Mouse (Mus musculus): ENCODE data around the gene Plekhg6. TPM values are rescaled to one million over a fixed set of nuclear protein-coding genes. Genes with fewer than 3 reads are reported as not detected.
A peak's percentile ranks its signal among the peaks of the same experiment; 100 is the strongest.

Gene Plekhg6
- 1.0 and 1.4 TPM in 2 replicates for polyA plus RNA-seq (2014; fragmentation: Nextera tagmentation; extraction: Ambion mirVana)

DNA sequence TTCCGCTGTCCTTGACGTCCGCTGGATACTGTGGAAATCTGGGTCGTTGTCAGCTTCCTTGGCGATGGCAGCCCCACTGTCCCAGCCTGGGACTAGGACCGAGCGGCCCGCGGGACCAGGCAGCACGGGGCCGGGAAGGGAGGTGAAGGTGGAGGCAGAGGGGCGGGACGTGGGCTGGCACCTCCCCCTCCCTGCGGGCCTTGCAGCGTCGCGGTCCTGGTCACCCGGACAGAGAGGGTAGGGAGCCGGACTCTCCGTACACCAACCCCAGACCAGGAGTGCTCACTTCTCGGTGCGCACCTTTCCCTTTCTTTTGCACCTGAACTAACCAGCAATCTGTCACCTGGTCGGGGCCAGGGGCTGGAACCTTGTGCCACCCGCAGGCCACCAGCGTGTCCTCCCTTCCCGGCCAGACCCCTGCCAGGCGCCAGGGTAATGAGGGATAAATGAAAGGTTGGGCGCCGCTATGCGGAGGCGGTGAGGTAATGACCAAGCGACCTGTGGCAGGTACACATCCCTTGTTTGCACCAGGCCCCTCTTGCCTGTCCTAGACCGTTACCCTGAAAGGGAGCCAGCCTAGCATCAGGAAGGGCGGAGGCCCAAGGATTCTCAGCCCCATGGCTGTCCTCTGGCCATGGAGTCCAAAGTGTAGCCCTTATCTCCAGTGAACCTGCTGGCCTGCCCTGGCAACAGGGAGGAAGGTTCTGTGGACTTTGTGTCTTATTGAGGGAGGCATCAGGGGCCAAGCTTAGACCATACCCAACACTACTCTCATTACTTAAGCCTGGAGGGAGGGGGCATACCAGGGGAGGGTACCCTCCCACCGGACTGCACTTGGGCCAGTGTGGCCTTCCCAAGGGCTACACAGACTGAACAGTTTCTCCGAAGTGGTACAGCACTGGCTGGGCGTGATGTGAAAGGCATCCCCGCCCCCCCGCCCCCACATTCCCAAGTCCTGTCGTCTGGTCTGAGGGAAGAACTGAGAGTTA, at the start of gene Plekhg6:
TSS of gene Plekhg6 (minus strand) at position 422 of the 989 bp plus-strand sequence.
- no peaks in the 10 kb centered on the region for H3K36me3 ChIP-seq (ENCODE audit: control insufficient read depth, insufficient read depth, low read length)
- H3K27ac ChIP-seq (replicated peaks; ENCODE audit: low read depth, low read length), result no peak within 1 kb of the TSS
- WGBS, result 12% methylated on average over 37 of the region's 40 CpGs
- no peaks in the 10 kb centered on the region for H3K9me3 ChIP-seq (ENCODE audit: control insufficient read depth, low read length)
- H3K4me3 ChIP-seq (ENCODE audit: low read depth, low read length), result peak within 1 kb of the TSS; percentile 44
- peaks cover 20% of the 10 kb centered on the region for H3K4me1 ChIP-seq (ENCODE audit: control insufficient read depth, insufficient read depth, low read length)
- DNase-seq (ENCODE audit: low spot score) (no peak), ATAC-seq (ENCODE audit: low read depth) (no peak)
- H3K27me3 ChIP-seq (replicated peaks; ENCODE audit: control insufficient read depth, insufficient read depth, low read length), result peaks cover 50% of the 10 kb centered on the region
- H3K9ac ChIP-seq (ENCODE audit: low read depth, low read length), result peak within 1 kb of the TSS; percentile 55
- peak within 1 kb of the TSS; percentile 74 for H3K4me2 ChIP-seq (ENCODE audit: low read depth, low read length)

DNA sequence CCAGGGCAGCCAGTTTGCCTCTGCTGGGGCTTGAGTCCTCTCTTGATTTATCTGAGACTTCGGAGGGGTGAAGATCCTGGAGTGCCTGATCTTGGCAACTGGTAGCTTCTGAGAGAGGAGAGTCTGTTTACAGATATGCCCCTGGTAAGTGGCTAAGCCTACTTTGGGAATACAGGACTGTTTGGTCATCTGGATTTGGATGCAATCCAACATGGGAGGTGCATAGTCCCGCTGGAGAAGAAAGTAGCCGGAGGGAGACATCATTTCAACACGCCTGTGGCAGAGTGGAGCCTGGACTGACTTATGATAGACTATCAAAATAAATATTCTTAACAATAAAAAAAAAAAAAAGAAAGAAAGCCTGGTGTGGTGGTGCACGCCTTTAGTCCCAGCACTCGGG, 49.1 kb upstream of the Plekhg6 start:
- ATAC-seq (ENCODE audit: low read depth), result no peak
- no peaks in the 10 kb centered on the region for H3K36me3 ChIP-seq (ENCODE audit: control insufficient read depth, insufficient read depth, low read length)
- 83% methylated on average over 6 of the region's 6 CpGs for WGBS
- no peaks in the 10 kb centered on the region for H3K9me3 ChIP-seq (ENCODE audit: control insufficient read depth, low read length)
- H3K4me1 ChIP-seq (ENCODE audit: control insufficient read depth, insufficient read depth, low read length), result peaks cover 10% of the 10 kb centered on the region; the same call in 1 of the 2 replicates
- DNase-seq (ENCODE audit: low spot score), result no peak
- H3K27me3 ChIP-seq (replicated peaks; ENCODE audit: control insufficient read depth, insufficient read depth, low read length), result no peaks in the 10 kb centered on the region
- no peak overlapping the region for H3K27ac ChIP-seq (replicated peaks; ENCODE audit: low read depth, low read length)
- H3K4me2 ChIP-seq (ENCODE audit: low read depth, low read length), result no peak overlapping the region
- no peak overlapping the region for H3K9ac ChIP-seq (ENCODE audit: low read depth, low read length)
- H3K4me3 ChIP-seq (ENCODE audit: low read depth, low read length), result no peak overlapping the region

DNA sequence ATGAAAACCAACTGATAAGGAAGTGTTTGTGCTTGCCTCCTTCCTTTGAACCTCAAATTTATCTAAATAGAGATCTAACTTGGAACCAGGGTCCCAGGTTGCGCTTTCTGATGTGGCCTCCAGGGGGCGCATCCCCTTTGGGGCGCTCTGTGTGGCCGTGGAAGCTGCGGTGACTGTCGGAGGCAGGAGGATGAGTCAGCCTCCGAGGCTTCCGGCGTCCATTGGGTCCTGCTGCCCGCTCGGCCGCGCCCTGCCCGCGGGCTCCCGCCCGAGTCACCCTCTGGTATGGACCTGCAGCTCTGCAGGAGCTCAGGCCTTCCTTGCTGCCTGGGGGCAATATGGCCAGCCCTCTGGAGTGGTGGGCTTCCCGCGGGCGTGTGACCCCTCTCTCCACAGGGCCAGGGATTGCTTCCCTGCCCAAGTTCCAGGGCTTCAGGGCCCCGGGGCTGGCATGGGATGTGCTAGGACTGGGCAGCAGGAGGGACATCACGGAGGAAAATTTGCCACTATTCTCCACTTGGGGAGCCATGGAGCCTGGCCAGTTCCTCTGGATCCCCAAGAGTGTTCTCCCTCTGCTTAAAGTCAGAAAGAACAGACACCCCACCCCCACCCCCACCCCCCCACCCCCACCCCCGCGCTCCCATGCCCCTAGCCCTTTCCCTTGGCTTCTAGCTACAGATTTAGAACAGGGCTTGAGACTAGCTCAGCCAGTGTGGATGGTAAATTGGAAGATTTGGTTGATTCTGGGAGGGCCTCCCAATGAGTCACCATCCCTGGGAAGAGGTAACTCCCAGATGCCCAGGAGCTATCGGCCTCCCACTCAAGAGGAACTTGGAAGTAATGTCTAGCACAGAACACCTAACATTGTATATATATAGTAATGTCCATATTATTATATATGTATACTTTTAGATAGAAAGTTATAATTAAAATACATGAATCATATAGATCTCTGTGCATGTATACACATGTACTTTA, 46.1 kb upstream of the Plekhg6 start:
- Histone ChIP-seq H3K4me2 (ENCODE audit: low read depth, low read length) (peak overlapping the region; percentile 67), H3K9me3 (ENCODE audit: control insufficient read depth, low read length) (no peaks in the 10 kb centered on the region), H3K4me3 (ENCODE audit: low read depth, low read length) (peak overlapping the region; percentile 38), H3K36me3 (ENCODE audit: control insufficient read depth, insufficient read depth, low read length) (no peaks in the 10 kb centered on the region), H3K27ac (replicated peaks; ENCODE audit: low read depth, low read length) (peak overlapping the region; percentile 36; the same call in 1 of the 2 replicates), H3K27me3 (replicated peaks; ENCODE audit: control insufficient read depth, insufficient read depth, low read length) (no peaks in the 10 kb centered on the region), H3K4me1 (ENCODE audit: control insufficient read depth, insufficient read depth, low read length) (peaks cover 22% of the 10 kb centered on the region), H3K9ac (ENCODE audit: low read depth, low read length) (peak overlapping the region; percentile 61)
- ATAC-seq (ENCODE audit: low read depth) (peak; percentile 82), DNase-seq (ENCODE audit: low spot score) (peak; percentile 87)
- WGBS, result 2% methylated on average over 23 of the region's 25 CpGs

DNA sequence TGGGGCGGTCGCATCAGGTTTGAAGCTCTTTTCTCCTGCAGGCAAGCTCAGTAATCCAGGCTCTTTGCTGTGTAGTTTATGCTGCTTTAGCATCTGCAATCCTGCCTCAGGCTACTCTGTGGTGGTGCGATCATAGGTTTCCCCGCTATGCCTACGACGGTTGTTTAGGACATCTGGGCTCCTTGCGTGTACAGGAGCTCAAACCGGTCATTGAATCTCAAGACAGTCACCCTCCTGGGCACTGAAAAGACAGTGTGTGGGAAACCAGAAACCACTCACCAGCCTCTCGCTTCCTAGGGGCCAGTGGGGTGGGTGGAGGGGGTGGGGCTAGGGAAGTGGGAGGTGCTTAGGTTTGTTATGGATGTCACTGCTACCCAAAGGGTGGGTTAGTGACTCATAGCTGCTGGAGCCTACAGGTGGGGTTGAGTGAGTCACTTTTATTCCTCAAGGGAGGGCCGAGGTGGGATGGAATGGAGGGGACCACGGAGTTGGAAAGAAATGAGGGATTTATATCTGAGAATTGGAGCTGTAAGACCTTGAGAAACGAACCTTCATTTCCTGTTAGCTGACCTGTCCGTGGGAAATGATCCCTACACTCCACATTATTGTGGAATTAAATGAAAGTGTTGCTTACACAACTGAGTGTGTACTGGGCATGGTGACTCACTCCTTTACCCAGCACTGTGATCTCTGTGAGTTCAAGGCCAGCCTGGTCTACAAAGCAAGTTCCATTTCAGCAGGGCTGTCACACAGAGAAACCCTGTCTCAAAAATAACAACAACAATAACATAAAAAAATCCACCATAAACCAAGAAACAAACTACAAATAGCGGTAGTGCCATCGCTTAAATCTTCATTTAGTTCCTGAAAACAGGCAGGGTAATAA, 44.9 kb upstream of the Plekhg6 start:
- no peak overlapping the region for H3K4me3 ChIP-seq (ENCODE audit: low read depth, low read length)
- no peak overlapping the region for H3K9ac ChIP-seq (ENCODE audit: low read depth, low read length)
- H3K4me1 ChIP-seq (ENCODE audit: control insufficient read depth, insufficient read depth, low read length), result peaks cover 20% of the 10 kb centered on the region
- H3K36me3 ChIP-seq (ENCODE audit: control insufficient read depth, insufficient read depth, low read length), result no peaks in the 10 kb centered on the region
- 47% methylated on average over 15 of the region's 15 CpGs for whole genome bisulfite sequencing
- no peaks in the 10 kb centered on the region for H3K27me3 ChIP-seq (replicated peaks; ENCODE audit: control insufficient read depth, insufficient read depth, low read length)
- DNase-seq (ENCODE audit: low spot score), result peak; percentile 26
- H3K9me3 ChIP-seq (ENCODE audit: control insufficient read depth, low read length), result no peaks in the 10 kb centered on the region
- H3K4me2 ChIP-seq (ENCODE audit: low read depth, low read length), result no peak overlapping the region
- no peak for ATAC-seq (ENCODE audit: low read depth)
- no peak overlapping the region for H3K27ac ChIP-seq (replicated peaks; ENCODE audit: low read depth, low read length)

DNA sequence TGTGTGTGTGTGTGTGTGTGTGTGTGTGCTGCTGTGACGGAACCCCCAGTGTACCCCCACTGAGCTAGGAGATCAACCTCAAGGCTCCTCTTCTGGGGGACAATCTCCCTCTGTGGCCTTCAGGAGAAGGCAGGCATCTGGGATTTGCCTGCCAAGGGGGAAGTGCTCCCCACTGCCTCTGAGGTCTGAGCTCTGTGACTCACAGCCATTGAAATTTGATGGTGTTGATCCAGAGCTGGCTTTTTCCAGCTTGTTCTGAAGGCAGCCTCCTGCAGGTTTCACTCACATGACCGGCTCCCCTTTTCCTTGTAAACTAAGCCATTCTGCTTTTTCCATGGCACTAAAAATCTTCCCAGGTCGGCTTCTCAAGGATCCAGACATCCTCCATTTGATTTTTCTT, 43.6 kb upstream of the Plekhg6 start:
- Histone ChIP-seq H3K4me1 (ENCODE audit: control insufficient read depth, insufficient read depth, low read length) (peaks cover 16% of the 10 kb centered on the region), H3K9ac (ENCODE audit: low read depth, low read length) (no peak overlapping the region), H3K27ac (replicated peaks; ENCODE audit: low read depth, low read length) (peak overlapping the region; percentile 63), H3K4me2 (ENCODE audit: low read depth, low read length) (no peak overlapping the region), H3K36me3 (ENCODE audit: control insufficient read depth, insufficient read depth, low read length) (no peaks in the 10 kb centered on the region), H3K4me3 (ENCODE audit: low read depth, low read length) (no peak overlapping the region), H3K9me3 (ENCODE audit: control insufficient read depth, low read length) (no peaks in the 10 kb centered on the region), H3K27me3 (replicated peaks; ENCODE audit: control insufficient read depth, insufficient read depth, low read length) (no peaks in the 10 kb centered on the region)
- peak; percentile 31 for DNase-seq (ENCODE audit: low spot score)
- ATAC-seq (ENCODE audit: low read depth), result no peak
- 53% methylated on average over 3 of the region's 3 CpGs for WGBS

DNA sequence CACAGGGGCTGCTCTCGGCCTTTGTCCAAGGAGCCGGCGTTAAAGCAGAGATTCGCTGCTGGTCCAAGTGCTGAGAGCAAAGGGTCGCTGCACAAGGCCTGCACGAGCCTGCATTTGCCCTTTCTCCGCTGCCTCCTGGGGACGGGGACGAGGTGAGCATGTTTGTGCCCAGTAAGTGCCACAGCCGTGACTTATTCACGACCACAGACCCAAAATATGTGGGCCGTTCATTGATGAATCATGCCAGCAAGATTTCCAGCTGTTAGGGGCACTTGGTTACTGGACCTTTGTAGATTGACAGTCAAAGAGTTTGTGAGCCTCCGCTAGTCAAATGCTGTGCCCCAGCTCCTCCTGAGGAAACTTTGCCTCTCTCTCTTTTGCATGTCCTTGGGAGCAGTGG, 42.9 kb upstream of the Plekhg6 start:
- no peaks in the 10 kb centered on the region for H3K36me3 ChIP-seq (ENCODE audit: control insufficient read depth, insufficient read depth, low read length)
- H3K27me3 ChIP-seq (replicated peaks; ENCODE audit: control insufficient read depth, insufficient read depth, low read length), result no peaks in the 10 kb centered on the region
- H3K9me3 ChIP-seq (ENCODE audit: control insufficient read depth, low read length), result no peaks in the 10 kb centered on the region
- no peak overlapping the region for H3K4me2 ChIP-seq (ENCODE audit: low read depth, low read length)
- H3K4me3 ChIP-seq (ENCODE audit: low read depth, low read length), result no peak overlapping the region
- H3K4me1 ChIP-seq (ENCODE audit: control insufficient read depth, insufficient read depth, low read length), result peaks cover 16% of the 10 kb centered on the region
- H3K27ac ChIP-seq (replicated peaks; ENCODE audit: low read depth, low read length), result no peak overlapping the region
- 40% methylated on average over 13 of the region's 13 CpGs for WGBS
- 0 out of 2 replicates have a peak overlapping the region, but pooled peaks have one; percentile 20 for H3K9ac ChIP-seq (ENCODE audit: low read depth, low read length)
- no peak for ATAC-seq (ENCODE audit: low read depth)
- DNase-seq (ENCODE audit: low spot score), result no peak

DNA sequence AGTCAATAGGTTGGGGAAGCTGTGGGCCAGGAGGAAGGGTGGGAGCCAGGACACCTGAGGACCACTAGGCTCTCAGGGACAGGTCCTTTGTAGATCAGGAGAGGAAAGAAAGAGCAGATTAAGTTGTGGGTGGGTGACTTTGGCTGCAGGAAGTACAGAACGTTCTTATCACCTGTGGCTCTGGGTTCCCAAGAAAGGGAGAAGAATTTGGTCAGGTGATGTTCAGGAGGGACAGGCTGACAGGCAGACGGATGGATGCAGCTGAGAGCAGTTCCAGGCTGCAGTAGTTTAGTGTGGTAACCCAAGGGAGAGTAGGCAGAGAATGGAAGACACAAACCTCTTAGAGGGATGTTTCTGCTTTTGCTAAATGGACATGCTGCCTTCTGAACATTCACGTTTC, 42.5 kb upstream of the Plekhg6 start:
- DNase-seq (ENCODE audit: low spot score) (no peak), ATAC-seq (ENCODE audit: low read depth) (no peak)
- peaks cover 16% of the 10 kb centered on the region for H3K4me1 ChIP-seq (ENCODE audit: control insufficient read depth, insufficient read depth, low read length)
- H3K9me3 ChIP-seq (ENCODE audit: control insufficient read depth, low read length), result no peaks in the 10 kb centered on the region
- WGBS, result 45% methylated on average over 3 of the region's 3 CpGs
- H3K27ac ChIP-seq (replicated peaks; ENCODE audit: low read depth, low read length), result peak overlapping the region; percentile 65
- H3K27me3 ChIP-seq (replicated peaks; ENCODE audit: control insufficient read depth, insufficient read depth, low read length), result no peaks in the 10 kb centered on the region
- H3K36me3 ChIP-seq (ENCODE audit: control insufficient read depth, insufficient read depth, low read length), result no peaks in the 10 kb centered on the region
- H3K4me3 ChIP-seq (ENCODE audit: low read depth, low read length), result peak overlapping the region; percentile 20
- peak overlapping the region; percentile 46 for H3K4me2 ChIP-seq (ENCODE audit: low read depth, low read length)
- H3K9ac ChIP-seq (ENCODE audit: low read depth, low read length), result peak overlapping the region; percentile 14; the same call in 1 of the 2 replicates
